Mouse (Mus musculus): ENCODE measurements at regions not wholly inside any gene's neighbourhood (a gene's known extent, or its start where the extent isn't known, plus 50 kb on each side); places are given as distances from the start of the nearest gene placed in this dataset.

DNA sequence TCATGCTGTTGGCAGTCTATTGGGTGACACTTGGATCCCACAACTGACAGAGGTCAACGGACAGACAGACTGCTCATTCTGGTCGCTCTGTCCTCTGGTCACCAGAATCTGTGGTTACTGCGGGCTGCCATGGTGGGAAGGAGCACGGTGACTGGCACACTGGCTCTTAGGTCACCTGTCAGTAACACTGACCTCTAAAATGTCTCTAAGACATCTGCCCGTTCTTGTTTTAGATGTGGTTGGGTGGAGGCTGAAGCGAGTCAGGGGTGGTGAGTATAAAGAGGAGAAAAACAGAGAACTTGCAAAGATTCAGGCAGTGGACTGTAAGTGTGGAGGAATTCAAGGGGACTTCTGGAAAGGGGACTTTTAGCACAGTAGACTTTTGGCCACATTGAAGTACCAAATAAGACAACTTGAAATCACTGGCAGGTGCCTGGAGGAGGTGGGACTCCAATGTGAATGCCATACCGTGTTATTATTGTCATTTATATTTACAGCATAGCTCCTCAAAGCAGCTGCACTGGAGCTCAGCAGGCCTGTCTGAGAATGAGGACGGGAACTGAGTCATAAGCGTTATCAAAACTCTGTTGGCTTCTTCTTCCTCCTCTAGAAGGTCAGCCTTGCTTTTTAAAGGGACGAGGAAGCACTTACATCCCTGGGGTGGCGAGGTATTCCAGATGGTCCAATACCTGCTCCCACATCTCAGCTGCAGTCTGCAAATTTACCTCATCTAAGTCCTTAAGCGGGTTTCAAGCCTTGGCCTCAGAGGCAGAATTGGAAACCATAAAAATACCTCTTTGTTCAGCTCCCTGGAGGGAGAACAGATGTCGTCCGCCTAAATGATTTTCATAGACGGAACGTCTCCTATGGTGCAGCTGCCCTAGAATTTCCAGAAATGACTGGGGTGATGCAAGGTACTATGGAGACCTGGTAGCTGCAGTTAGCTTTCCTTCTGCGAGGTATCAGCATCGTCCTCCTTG lies 351.3 kb downstream of the Nuak1 start:
- no peak for DNase-seq (ENCODE audit: low read depth, low spot score)

DNA sequence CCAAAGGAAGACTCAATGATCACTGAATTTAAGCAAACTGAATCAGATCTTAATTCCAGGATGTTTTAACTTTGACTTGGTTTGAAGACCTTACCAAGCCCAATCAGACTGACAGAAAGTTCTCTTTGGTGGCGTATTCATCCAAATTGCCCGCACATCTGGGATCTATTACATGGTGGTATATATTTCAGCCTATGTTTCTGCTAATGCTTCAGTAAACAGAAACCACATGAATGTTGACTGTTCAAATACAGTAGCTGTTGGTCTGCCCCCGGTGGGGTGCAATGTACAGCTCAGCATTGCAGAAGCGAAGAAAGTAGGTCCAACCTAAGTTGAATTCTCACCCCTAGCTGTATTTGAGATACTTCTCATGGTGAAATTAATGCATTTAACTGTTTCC lies 346.5 kb downstream of the Nuak1 start:
- no peak for DNase-seq (ENCODE audit: low read depth, low spot score)

GRCm38 (mm10) chr10:84097196-84097595 lies 343.2 kb downstream of the Nuak1 start:
- DNase-seq (ENCODE audit: low read depth, low spot score), result no peak

DNA sequence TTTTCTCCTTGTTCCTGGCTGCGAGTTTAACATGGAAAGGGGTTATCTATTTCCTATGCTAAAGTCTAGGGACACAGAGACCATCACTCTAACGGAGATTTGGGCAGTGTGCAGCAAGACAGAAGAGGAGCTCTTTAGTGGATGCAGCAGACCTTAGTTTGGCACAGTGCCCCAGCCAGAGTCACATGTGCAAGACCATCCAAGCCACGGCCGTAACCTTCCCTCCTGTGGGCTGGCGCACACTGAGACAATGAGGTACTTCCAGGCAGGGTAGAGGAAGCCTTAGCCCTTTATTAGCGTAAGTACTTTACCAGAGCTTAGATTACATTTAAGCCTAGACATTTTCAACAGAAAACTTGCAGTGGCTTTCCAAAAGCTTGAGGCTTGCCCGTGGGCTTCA lies 336.4 kb downstream of the Nuak1 start:
- DNase-seq (ENCODE audit: low read depth, low spot score), result no peak

DNA sequence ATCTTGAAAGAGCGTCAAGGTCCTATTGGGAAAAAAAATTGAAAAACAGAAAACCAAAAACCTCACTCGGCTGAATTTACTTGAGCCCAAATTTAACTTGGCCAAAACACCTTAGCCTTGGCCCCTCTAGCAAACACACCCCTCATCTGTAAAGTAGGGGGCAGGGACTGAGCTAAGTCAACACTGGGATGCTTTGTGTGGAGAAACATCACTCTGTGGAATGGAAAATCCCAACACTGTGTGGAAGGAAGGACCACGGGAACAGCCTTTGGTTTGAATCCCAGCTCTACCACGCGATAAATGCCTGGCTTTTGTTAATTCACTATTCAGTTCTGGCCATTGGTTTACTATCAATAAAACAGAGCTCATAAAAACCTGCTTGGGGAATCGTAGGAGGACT lies 335.8 kb downstream of the Nuak1 start:
- no peak for DNase-seq (ENCODE audit: low read depth, low spot score)

DNA sequence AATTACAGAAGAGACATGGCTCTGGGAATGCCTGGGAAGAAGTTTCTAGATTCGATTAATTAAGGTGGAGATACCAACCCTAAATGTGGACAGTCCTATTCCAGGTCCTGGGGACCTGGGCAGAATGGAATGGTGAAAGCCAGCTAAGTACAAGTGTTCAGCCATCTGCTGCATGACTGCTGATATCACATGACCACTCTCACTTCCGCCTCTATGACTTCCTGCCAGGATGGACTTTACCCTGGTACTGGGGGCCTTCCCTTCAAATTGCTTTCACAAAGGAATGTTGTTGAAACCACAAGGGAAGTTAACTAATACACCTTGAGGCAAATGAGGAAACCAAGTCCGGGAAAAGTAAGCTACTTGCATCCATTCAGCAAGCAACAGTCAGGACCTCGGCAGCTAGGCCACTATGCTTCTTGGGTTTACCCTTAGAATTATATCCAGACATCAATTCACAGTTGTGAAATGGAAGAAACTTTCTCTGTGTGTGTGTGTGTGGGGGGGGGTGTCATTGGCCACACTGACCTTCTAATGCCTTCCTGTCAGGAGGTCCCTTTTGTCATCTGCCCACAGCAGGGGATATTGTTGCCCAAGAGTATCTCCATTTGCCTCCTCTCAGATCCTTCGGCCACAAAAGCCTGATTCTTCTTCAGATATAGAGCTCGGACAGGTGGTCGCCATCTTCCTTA lies 330.6 kb downstream of the Nuak1 start:
- peak; percentile 2 for DNase-seq (ENCODE audit: low read depth, low spot score)

DNA sequence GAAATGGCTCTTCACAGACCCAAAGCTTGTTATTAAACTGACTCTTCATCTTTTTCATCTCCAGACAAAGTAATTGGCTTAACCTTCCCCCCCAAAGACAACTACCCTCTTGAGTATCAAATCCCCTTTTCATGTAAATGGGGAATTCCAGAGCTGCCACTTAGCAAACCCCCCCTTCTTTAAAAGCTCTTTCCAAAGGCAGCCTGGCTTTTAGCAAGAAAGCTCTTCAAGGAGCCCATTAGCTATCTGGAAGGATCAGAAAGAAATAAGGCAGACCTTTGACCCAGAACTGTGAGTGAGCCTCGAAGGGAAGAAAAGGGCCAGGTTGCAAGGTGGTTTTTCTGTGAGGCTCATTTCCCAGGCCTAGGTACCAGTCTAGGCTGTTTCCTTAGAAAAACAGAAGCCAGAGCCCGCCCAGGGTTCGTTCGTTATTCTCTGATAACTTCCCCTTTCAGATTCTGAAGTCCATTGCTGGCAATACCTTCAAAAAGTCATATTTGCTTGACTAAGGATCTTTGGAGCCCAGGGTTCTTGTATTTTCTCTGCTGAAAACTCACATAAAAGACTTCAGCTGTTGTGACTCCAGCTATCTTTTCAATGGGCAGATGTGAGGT lies 329.9 kb downstream of the Nuak1 start:
- no peak for DNase-seq (ENCODE audit: low read depth, low spot score)

DNA sequence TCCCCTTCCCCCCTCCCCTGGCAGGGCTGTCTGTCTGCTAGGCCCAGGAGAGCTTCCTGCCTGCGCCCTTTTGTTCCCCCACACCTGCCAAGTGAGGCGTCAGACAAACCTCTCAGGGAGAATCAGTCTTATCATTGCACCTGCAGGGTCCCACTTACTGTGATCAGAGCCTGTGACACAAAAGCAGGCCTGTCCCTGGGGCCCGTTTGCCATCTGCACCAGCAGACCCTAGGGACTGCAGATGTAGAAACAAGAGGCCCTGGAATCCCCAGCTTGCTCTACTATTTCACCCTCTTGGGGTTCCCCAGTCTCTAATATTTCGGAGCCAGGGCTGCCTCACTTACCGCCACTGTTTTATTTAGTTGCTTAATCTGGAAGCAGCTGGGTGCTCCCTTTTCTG lies 328.9 kb downstream of the Nuak1 start:
- no peak for DNase-seq (ENCODE audit: low read depth, low spot score)

DNA sequence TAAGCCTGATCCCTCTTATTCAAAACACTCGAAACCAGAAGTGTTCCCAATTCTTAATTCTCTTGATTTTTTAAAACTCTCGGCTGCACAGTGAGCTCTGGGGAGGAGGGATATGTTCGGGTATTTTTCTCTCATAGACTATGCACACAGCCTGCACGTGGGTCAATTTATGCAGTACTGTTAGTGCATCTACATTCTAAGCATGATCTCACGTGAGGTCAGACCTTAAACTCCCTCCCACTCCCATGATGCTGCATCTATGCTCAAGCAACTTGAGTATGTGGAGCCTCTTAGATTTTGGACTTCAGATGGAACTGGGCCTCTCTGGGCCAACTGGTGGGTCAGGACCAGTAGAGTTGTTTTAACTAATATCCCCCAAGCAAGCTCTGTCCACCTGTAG lies 328.5 kb downstream of the Nuak1 start:
- no peak for DNase-seq (ENCODE audit: low read depth, low spot score)

- no peak for DNase-seq (ENCODE audit: low read depth, low spot score)
These were observed 320.3 kb downstream of the Nuak1 start for GRCm38 (mm10) chr10:84119952-84120550.

GRCm38 (mm10) chr10:84137019-84137658 lies 303.3 kb downstream of the Nuak1 start:
- DNase-seq (ENCODE audit: low read depth, low spot score), result no peak

DNA sequence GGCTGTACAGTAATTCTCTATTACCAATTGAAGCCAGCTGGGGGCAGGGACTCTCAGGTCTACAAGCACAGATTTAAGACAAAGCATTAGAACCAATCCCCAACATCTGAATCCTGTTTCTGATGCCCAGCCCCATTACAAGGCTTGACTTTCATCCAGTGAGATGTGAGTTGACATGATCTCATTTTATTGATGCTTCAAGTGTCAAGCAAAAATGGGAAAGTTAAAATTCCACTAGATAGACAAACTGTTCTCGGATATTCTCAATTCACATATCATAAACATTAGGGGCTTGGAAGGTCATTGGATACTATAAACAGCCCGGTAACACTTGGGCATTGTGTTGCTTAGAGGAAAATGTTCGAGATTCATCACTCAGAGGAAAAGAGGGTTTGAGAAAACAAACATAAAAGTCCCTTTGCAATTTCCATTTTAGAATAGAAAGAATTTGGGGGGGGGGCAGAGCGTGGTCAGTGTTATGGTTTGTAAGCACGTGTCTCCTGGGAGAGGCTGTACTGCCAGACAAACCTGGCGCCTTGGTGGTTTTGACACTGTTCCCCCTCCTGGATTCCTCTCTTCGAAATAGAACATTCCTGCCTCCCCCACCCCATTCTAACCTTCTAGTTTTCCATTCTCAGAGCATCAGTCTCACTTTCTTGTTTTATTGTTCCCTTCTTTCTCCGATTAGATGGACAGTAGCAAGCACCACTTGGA lies 297.5 kb downstream of the Nuak1 start:
- no peak for DNase-seq (ENCODE audit: low read depth, low spot score)

- peak; percentile 15 for DNase-seq (ENCODE audit: low read depth, low spot score)
These were observed 296.6 kb downstream of the Nuak1 start for GRCm38 (mm10) chr10:84143674-84144343.

- no peak for DNase-seq (ENCODE audit: low read depth, low spot score)
These were observed 296.1 kb downstream of the Nuak1 start for GRCm38 (mm10) chr10:84144344-84144687.

- peak; percentile 5 for DNase-seq (ENCODE audit: low read depth, low spot score)
These were observed 293.0 kb downstream of the Nuak1 start for GRCm38 (mm10) chr10:84147305-84147984.

DNA sequence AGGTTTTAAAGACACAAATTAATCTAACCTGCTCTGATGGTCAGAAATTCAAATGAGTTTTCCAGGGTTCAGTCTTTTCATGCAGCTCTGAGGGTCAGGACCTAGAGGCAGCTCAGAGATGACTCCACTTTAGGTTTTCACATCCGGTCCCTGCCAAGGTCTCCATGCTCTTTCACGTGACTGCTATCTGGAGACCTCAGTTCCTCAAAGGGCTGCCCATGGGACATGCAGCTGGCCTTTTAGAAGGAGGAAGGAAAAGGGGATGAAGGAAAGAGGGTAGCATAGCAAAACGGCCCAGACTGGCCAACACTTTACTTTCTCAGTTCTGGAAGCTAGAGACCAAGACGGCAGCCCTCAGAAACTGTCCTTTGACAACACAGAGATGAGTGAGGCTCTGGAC lies 276.6 kb downstream of the Nuak1 start:
- DNase-seq (ENCODE audit: low read depth, low spot score), result no peak

- DNase-seq (ENCODE audit: low read depth, low spot score), result no peak
These were observed 274.4 kb downstream of the Nuak1 start for GRCm38 (mm10) chr10:84165832-84166567.

- peak; percentile 14 for DNase-seq (ENCODE audit: low read depth, low spot score)
These were observed 273.9 kb downstream of the Nuak1 start for GRCm38 (mm10) chr10:84166568-84166905.

- DNase-seq (ENCODE audit: low read depth, low spot score), result peak; percentile 64
These were observed 267.5 kb downstream of the Nuak1 start for GRCm38 (mm10) chr10:84172828-84173321.

Measured in 3T3-L1 (cell line).